Mouse (Mus musculus): ENCODE measurements around the gene Dusp7.

The Dusp7 gene

DNA sequence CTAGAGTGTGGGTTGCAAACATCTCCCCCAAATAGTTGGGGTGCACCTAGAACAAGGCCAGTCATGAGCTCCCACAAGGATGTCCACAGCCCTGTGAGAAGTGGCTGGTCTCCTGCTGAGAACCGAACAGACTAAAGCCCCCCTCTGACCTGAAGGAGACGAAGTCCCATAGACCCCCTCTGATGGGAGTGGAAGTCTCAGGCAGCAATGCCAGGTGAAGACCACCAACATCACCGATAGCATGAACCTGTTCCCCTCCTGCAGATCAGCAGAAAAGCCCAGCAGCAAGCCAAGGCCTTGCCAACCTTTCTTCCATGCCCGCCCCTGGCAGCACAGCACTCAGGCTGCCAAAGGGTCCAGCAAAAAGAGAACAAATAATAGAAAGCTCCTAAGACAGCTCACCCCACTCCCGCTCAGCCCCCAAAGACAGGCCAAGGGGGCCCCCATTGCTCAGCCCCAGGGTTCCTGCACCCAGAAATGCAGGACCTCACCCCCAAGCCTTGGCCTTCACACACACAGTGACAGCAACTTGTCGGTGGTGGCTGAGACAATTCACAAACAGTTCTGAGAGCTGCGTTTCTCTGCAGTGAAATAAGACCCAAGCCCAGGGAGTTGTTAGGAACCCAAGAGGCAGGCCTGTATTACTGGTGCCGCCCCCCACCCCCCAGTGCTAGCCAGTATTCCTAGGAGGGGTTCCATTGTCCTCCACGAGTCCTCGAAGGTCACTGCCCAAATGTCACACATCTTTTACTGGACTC lies 13.0 kb upstream of the Dusp7 start:
- no peak for DNase-seq

DNA sequence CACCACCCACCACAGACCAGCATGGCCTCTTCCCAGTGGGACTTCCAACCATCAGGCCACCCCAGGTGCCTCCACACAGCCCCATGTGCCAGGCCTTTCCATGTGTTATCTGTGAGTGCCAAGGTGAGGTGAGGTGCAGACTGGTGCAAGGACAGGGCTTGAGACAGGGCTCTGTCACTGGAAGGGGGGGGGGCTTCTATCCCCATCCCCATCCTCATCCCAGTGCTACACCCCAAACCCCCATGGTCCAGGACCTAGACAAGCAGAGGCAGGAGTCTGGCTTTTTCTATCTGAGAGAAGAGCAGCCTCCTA lies 12.5 kb upstream of the Dusp7 start:
- DNase-seq = no peak

DNA sequence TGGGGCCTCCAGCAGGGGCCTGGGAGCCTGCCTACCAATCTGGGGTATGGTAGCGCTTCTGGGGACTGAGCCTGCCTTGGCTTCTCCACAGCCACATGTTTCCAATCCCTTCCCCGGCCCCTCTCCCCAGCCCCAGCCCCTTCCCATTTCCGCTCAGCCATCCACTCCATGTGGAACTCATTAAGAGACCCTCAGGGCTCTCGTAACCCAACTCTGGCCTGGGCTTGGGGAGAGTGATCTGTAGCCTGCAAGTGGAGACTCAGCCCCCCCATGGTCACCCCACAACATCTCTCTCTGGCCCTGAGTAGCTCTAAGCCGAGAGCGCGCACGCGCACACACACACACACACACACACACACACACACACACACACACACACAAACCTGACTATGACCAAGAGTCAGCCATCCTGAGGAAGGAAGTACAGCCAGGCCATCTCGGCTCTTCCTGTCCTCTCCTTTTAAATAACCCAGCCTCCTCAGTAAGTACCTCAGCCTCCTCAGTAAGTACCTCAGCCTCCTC lies 12.0 kb upstream of the Dusp7 start:
- no peak for DNase-seq

DNA sequence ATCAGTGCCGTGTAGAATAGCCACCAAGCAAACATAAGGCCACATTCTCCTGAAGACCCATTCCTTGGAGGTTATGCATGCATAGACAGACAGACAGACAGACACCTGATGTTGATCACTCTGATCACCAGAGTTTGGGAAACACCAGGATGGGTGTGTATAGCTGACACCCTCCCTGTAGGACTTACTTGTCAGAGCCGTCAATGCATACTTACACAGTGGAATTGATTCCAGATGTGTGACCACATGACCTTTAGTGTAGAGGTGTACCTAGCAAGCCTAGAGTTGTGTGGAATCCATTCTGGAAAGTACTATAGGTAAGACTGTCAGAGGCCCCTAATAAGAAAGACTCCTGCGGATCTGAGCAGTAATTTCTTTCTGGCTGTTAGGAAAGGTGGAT lies 11.3 kb upstream of the Dusp7 start:
- no peak for DNase-seq

DNA sequence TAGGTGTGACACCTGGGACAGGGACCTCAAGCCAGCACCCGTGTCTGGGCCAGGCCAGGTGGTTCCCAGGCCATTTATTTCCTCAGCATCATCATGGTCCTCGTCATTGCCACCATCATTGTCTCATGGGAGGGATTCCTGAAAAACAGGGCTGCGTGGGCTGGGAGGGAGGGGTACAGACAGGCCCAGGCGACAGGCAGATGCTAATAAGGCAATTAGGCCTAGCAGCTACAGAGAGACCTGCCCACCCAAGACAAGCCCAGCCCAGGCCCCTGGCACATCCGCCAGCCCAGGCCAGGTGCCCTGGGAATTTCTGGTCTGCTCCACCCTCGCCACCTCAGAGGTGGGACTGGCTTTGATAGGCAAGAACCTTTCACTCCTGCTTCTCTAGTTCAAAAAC lies 9.1 kb upstream of the Dusp7 start:
- DNase-seq = no peak

DNA sequence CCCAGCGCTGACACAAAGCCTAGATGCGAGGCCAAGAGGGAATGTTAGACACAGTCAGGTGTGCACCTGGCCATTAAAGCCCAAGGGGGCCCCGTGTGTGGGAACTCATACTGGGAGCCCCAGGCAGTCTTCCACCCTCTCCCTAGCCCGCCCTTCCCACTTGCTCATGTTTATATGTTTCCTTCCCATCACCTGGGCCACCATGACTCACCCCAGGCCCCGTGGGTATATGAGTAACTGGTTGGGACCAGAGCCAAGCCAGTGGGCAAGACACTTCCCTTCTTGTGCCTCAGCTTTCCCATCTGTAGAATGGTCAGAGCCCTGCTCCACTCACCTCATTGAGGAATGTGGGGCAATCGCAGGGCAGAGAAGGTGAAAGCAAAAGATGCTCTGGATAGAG lies 7.3 kb upstream of the Dusp7 start:
- no peak for DNase-seq

DNA sequence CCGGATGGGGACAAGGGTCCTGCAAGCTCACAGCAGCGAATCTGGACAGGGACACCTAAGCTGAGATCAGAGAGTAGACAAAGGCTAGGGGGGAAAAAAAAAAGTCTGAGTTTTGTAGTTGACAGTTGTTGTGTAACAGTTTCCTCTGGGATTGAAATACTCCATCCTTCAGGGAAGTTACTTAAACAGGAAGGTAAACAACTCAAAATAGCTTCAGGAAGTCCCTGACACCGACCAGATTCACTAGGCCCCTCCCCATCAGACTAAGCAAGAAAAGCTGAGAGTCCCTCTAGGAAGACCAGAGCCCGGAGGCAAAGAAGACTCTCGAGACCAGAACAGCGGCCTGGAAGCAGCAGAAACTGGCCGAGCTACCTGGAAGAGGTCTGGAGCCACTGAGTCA lies 3.1 kb upstream of the Dusp7 start:
- DNase-seq = no peak

DNA sequence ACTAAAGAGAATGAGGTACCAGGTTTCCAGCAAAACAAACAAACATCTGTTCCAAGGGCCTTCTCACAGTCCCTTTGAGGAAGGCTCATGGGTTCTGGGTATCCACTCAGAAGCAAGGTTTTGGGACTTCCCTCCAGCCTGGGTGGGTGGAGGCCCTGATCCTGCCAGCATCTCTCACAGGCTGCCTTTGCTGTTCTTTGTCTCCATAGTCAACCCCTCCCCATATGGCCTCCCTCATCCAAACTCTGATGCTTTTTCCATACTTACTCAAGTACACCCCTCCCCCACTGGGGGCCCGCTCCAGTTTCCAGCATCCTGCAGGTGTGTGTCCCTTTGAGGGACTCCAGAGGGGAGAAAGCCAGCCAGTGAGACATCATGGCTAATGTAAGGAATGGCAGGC lies 2.2 kb upstream of the Dusp7 start:
- DNase-seq = no peak

DNA sequence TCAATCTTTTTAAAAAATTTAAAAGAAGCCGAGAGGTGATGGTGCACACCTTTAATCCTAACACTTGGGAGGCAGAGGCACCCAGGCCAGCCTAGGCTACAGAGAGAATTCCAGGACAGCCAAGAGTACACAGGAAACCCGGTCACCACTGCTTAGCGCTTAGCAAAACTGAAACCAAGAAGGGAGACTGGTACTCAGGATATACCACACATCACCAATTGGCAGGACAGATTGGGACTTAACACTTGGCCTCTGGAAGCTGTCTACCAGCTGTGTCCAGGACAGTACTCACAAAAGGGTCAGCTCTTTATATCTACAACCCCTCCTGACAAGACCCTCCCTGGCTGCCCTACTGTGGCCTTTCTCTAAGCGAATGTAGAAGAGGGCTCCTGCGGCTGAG lies 1.4 kb upstream of the Dusp7 start:
- DNase-seq = no peak

DNA sequence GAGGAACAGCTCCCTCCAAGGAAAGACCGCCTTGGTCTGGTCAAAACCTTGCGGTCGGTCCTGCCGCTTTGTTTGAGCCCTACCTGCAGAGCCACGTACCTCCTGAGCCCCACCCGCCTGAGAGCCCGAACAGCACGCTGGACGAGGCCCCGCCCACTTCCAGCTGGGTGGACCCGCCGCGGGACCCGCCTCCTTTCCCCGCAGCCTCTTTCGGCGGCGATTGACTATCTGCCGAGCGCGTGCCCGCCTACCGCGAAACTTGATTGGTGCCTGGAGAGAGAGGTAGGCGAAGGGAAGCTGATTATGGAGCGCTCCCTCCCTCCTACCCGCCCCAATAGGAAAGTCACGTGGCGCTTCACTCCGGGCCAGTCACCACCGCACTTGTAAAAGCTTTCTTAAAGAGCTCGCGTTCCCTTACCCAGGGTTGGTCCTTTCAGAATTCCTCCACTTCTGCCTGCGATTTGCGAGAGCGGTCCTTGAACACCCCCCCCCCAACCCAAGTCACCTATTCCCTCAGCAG lies 780 bp upstream of the Dusp7 start:
- peak; percentile 91 for DNase-seq

DNA sequence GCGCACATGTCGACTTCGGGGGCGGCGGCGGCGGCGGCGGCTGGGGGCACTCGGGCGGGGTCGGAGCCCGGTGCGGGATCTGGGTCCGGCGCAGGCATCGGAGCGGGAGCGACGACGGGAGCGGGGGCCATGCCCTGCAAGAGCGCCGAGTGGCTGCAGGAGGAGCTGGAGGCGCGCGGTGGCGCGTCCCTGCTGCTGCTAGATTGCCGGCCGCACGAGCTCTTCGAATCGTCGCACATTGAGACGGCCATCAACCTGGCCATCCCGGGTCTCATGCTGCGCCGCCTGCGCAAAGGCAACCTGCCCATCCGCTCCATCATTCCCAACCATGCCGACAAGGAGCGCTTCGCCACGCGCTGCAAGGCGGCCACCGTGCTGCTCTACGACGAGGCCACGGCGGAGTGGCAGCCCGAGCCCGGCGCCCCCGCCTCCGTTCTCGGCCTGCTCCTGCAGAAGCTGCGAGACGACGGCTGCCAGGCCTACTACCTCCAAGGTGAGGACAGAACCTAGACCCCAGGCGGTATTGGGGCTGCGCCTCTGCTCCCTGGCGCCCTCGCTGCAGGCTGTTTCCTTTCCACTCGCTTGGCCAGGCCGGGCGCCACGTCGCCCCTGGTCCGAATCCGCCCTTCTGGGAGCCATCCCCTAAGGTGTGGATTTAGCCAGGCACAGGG lies 534 bp downstream of the Dusp7 start:
- DNase-seq = peak; percentile 56

DNA sequence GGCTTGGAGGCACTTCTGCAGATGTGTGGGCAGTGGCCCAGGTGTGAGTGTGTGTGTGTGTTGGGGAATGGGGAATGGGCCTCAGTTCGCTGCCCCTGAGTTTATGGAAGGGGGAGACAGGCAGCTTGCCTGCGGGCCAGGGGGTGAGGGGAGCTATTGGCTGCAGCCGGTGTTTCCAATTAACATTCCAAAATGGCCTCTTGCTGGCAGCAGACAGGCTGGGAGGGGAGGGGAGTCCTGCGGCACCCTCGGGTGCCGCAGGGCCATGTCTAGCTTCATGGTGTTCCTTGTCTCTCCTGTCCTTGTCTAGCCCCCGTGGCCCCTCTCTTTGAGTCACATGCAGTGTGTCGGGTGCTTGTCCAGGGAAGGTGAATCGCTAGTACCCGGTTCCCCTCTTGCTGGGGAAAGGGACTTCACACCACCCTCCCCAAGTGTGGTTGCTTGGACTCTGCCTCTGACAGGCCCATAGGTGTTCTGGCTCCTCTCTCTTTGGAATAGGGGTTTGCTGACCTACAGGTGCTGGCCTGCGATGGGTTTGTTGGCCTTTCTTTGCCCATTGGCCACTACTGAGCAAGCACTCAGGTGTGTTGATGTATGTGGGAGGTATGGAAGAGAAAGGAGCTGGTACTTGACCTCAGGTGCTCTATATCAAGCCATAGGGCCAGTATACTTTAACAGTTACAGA lies 1.5 kb downstream of the Dusp7 start:
- peak; percentile 42 for DNase-seq

DNA sequence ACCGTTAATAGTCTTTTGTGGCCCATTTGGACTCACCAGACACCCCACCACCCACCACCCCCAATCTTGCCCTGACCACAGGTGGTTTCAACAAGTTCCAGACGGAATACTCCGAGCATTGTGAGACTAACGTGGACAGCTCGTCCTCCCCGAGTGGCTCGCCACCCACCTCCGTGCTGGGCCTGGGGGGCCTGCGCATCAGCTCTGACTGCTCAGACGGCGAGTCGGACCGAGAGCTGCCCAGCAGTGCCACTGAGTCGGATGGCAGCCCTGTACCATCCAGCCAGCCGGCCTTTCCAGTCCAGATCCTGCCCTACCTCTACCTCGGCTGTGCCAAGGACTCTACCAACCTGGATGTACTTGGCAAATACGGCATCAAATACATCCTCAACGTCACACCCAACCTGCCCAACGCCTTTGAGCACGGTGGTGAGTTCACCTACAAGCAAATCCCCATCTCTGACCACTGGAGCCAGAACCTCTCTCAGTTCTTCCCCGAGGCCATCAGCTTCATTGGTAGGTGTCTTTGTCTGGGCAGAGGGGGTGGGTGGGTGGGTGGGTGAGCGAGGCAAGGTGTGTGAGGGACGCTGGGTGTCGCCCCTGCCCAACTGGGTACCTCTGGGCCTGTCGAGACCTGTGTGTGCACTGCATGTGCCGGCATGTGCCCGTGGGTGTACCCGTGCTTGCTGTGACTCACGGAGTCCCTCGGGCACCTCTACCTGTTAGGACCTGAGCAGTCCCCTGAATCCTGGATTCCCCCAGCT lies 2.4 kb downstream of the Dusp7 start:
- no peak for DNase-seq

DNA sequence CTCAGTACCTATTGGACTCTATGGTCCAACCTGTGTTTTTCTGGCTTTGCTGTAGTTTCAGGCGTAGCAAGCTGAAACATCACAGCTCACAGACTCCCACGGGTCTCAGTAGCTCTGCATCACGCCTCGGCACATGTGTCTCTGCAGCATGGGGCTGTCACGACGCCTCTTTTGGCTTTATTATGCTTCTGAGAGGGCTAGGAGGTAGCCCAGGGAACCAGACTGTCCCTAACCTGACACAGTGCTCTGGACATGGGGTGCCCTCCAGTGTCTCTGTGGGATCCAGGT lies 2.9 kb downstream of the Dusp7 start:
- DNase-seq = no peak

DNA sequence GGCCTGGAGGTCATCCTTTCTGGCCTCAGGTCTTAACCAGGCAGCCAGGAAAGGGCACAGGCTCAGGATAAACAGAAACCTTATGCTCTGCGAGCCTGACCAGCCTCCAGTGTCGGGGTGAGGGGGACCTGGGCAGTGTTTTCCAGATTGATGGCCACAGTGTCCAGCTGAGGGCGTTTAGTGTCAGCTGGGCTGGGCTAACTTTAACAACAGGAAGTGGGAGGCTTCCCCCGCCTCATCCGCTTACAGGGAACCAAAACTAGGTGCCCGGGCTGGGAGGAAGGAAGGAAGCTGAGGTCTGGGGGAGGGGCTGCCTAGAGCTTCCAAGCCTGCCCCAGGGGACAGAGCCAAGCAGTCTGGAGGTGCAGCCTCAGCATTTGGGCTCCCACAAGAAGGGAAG lies 3.3 kb downstream of the Dusp7 start:
- DNase-seq = no peak

DNA sequence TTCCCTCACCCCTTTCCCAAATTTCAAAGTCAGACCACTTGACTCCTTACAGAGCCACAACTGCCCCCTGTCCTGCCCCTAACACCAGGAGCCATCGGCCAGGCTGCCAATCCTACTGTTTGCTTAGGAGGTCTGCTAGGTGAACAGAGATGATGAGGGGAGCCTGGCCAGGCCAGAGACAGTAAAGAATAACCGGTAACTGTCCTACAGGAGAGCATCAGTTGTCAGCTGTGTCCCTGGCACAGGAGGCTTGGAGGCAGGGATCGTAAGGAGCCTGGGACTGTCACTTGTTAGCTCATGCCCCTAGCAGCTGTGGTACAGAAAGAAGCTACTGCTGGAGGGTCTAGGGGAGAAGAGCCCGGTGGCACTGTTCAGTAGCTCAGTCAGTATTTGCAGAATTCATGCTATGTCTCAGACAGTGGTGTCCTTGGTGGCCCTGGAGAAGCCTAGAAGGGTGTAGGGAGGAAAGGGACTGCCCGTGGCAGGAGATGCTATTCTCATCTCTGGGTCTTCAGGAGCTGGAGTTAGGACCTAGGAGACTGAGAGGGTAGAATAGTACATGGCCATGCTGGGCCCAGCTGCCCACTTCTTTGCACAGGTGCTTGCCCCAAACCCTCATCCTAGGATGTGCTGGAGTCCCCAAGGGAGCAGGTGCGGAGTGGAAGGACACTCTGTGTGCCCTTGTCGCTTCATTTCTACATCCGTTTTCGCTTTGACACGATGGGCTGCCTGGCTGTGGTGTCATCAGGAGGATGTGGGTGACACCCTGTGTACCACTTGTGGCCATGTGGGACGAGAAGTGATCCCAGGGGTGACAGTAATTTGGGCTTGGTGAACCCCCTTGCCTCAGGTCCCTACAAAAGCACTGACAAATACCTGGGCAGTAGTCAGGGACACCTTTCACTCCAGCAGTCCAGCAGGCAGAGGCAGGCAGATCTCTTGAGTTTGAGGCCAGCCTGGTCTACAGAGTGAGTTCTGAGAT lies 4.3 kb downstream of the Dusp7 start:
- no peak for DNase-seq

DNA sequence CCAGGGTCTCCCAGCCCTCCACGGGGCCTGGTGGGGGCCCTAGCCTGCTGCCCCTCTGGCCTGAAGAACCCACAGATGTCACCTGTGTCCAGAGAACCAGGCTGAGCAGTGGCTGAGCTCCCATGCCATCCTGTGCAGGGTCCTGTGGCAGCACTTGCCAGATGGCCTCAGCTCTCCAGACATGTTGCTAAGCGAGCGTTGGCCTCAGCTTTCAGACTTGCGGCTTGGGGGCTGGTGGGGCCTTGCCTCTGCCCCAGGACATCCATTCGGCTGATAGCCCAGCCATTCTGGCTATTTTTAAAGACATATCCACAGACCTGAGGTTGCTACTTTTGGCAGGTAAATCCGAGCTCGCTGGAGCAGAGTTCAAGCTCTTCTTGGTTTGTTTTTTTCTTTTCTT lies 5.5 kb downstream of the Dusp7 start:
- DNase-seq = no peak

DNA sequence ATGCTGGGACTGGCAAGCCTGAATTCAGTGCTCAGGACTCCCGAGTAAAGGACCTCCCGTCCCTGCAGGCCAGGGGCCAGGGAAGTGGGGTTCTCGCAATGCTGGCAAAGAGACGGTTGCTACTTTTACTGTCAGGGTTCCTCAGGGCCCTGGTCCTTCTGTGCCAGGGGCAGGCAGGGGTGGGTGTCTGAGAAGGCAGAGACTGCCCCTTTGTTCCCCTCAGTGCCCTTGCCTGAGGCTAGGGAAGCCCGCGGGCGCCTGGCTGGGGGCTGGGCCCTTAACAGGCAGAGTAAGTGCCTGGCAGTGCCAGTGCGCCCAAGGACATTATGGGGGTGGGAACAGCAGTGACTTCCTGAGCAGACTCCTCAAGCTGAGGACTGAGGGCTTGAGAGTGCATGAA lies 8.8 kb downstream of the Dusp7 start:
- no peak for DNase-seq

DNA sequence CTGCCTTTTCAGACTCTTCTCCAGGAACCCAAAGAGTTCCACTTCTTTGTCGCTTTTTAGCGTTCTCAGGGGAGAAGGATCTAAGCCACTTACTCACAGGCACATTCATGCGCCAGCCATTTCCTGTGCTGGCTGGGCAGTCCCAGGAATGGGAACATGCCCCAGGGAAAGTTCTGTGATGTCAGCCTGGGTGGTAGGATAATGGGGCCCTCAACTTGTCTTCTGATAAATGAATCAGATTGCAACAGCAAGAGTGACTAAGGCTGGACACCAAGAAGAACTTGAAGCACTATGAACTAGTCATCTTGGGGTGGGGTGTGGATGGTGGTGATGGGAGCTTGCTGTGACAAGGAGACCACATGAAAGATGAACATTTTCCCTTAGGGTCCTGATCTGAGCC lies 9.6 kb downstream of the Dusp7 start:
- DNase-seq = no peak

DNA sequence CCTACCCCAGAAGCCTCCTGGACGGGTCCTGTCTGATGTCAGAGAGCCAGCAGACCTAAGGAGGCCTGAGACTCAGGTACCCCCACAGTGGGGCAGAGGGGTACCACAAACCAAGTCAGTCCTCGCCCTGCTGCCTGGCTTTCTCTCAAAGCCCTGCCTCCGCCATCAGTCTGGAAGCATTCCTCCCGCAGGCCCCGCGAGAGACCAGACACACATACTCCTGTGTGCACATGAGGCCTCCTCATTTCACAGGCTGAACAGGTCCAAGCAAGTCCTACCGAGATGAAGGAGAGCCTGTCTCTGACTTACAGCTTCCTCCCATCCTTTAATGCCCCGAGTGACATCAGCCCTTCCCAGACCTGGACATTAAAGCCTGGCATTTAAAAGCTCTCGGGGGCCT lies 10.3 kb downstream of the Dusp7 start:
- no peak for DNase-seq

DNA sequence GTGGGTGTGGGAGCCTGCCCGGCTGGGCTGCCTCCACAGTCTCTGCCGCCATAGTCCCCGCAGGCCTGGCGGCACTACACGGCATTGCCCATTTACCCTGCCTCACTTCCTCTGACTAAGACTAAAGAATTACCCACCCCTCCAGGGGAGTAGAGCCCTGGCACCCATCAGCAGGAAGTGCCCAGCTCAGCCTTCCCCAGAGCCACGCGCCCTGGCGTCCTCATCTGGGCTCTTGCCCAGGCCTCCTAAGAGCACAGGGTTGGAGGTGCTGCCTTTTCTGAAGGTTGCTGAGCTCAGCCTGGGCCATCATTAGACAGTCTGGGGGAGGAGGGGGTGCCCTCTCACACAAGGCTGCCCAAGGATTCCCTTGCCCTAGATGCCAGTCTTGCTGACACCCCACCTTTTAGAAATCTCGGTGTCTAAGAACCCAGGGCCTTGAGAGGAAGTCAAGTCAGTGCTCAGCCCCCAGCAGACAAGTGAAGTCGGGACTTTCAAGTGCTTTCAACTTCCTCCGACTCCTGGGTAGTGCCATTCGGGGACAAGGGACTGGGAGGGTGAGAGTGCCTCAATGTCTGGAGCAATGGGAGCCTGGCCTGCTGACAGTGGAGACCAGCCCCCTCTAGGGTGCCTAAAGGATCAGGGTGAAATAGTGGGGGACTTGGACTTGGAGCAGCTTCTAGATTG lies 17.9 kb downstream of the Dusp7 start:
- no peak for DNase-seq
